Mouse (Mus musculus) CD4-positive, CD25-positive, alpha-beta regulatory T cell, adult 4 months (primary cell): ENCODE measurements around the gene Tnik. TPM values are rescaled to one million over a fixed set of nuclear protein-coding genes. Genes with fewer than 3 reads are reported as not detected.

Experiments
- ATAC-seq: one replicate; pipeline ENCODE4 v1.8.0; 2017
- polyA plus RNA-seq, 2 experiments: library from polyadenylated mRNA; unstranded; fragments of 100-300 nt; shearing (Covaris generic); gene quantifications; one replicate each; pipeline ENCODE4 v1.2.1; 2017

Tnik gene
- polyA plus RNA-seq, 2 experiments from 2014 or later = 63.1 to 70.1 TPM

- no peak for ATAC-seq
Measured at GRCm38 (mm10) chr3:28725203-28725602, 462.2 kb downstream of the Tnik start.
